Mouse (Mus musculus): ENCODE results near the gene Olfr1425. TPM values are rescaled to one million over a fixed set of nuclear protein-coding genes. Genes with fewer than 3 reads are reported as not detected.

Gene Olfr1425
- not detected for total RNA-seq (2023)

GRCm38 (mm10) chr19:12077631-12078030 is at the start of gene Olfr1425:
TSS of gene Olfr1425 (minus strand) at chr19:12077731.

GRCm38 (mm10) chr19:12123103-12123502 is 45.6 kb upstream of the Olfr1425 start, which contains the start of gene Olfr76:
TSS of gene Olfr76 (minus strand) at chr19:12123203.

GRCm38 (mm10) chr19:12115797-12116196 is 38.3 kb upstream of the Olfr1425 start, which contains the start of gene Olfr1428:
TSS of gene Olfr1428 (minus strand) at chr19:12115897.

GRCm38 (mm10) chr19:12103234-12103633 is 25.7 kb upstream of the Olfr1425 start, which contains the start of gene Olfr1427:
TSS of gene Olfr1427 (minus strand) at chr19:12103334.

GRCm38 (mm10) chr19:12091913-12092312 is 14.4 kb upstream of the Olfr1425 start, which contains the start of gene Olfr1426:
TSS of gene Olfr1426 (minus strand) at chr19:12092013.

GRCm38 (mm10) chr19:12062582-12062981 is 14.9 kb downstream of the Olfr1425 start, which contains the start of gene Olfr1424:
TSS of gene Olfr1424 (minus strand) at chr19:12062682.

GRCm38 (mm10) chr19:12041217-12041616 is 36.3 kb downstream of the Olfr1425 start, which contains the start of gene Olfr1423:
TSS of gene Olfr1423 (minus strand) at chr19:12041317.

Other genes starting within 250 kb of the Olfr1425 start
- not detected for gene Olfr1417, start 238.5 kb downstream of the Olfr1425 start, total RNA-seq (2023)
- not detected for gene Olfr1418, start 216.7 kb downstream of the Olfr1425 start, total RNA-seq (2023)
- gene Olfr1419, start 202.6 kb downstream of the Olfr1425 start, total RNA-seq (2023): not detected
- gene Olfr1420, start 191.2 kb downstream of the Olfr1425 start, total RNA-seq (2023): not detected
- gene Patl1, start 165.3 kb downstream of the Olfr1425 start, total RNA-seq (2023): 53.3 TPM
- gene Osbp, start 111.8 kb downstream of the Olfr1425 start, total RNA-seq (2023): 36.4 TPM
- not detected for gene Olfr1423, start 36.4 kb downstream of the Olfr1425 start, total RNA-seq (2023)
- gene Olfr1424, start 15.0 kb downstream of the Olfr1425 start, total RNA-seq (2023): not detected
- not detected for gene Olfr1426, start 14.3 kb upstream of the Olfr1425 start, total RNA-seq (2023)
- not detected for gene Olfr1427, start 25.6 kb upstream of the Olfr1425 start, total RNA-seq (2023)
- gene Olfr1428, start 38.2 kb upstream of the Olfr1425 start, total RNA-seq (2023): not detected
- gene Olfr76, start 45.5 kb upstream of the Olfr1425 start, total RNA-seq (2023): not detected
- not detected for gene Olfr1555-ps1, start 92.4 kb upstream of the Olfr1425 start, total RNA-seq (2023)
- gene Olfr1431, start 122.9 kb upstream of the Olfr1425 start, total RNA-seq (2023): not detected
- gene Olfr1432, start 154.9 kb upstream of the Olfr1425 start, total RNA-seq (2023): not detected
- not detected for gene Olfr262, start 163.9 kb upstream of the Olfr1425 start, total RNA-seq (2023)
- not detected for gene Olfr235, start 183.3 kb upstream of the Olfr1425 start, total RNA-seq (2023)
- not detected for gene Olfr1434, start 202.1 kb upstream of the Olfr1425 start, total RNA-seq (2023)
- not detected for gene Olfr1436, start 221.4 kb upstream of the Olfr1425 start, total RNA-seq (2023)
- gene Olfr1437, start 247.4 kb upstream of the Olfr1425 start, total RNA-seq (2023): not detected